Mouse (Mus musculus) embryonic facial prominence, embryonic 11.5 days (tissue): ENCODE results near the gene Nup210l. TPM values are rescaled to one million over a fixed set of nuclear protein-coding genes. Genes with fewer than 3 reads are reported as not detected.

Experiments
- ATAC-seq: fragments of 200-750 bp; cut with Nextera tagmentation; replicated peaks from 2 replicates; pipeline ENCODE4 v1.8.0; 2017; ENCODE audit warnings: low read depth; ENCODE audit not compliant: insufficient number of reproducible peaks, low FRiP score, low TSS enrichment
- DNase-seq: peaks from one replicate; pipeline ENCODE4 v3.0.0-alpha.2; 2015; ENCODE audit warnings: low spot score
- H3K27ac ChIP-seq: fragments of 300-500 bp; sonication (generic); replicated peaks from 2 replicates; pipeline ENCODE4 v1.5.1; 2014; ENCODE audit warnings: mild to moderate bottlenecking, low read depth, low read length, control low read depth
- H3K27me3 ChIP-seq: fragments of 300-500 bp; sonication (generic); 2 replicates; pipeline ENCODE4 v1.6.1; 2014; ENCODE audit warnings: mild to moderate bottlenecking, low read length, moderate library complexity, mixed read lengths; ENCODE audit not compliant: control insufficient read depth, insufficient read depth
- H3K36me3 ChIP-seq: fragments of 300-500 bp; sonication (generic); replicated peaks from 2 replicates; pipeline ENCODE4 v1.6.1; 2014; ENCODE audit warnings: low read depth, mild to moderate bottlenecking, low read length, moderate library complexity, mixed read lengths; ENCODE audit not compliant: control insufficient read depth, insufficient read depth
- H3K4me1 ChIP-seq: fragments of 300-500 bp; sonication (generic); 2 replicates; pipeline ENCODE4 v1.6.1; 2014; ENCODE audit warnings: low read length, mixed read lengths; ENCODE audit not compliant: control insufficient read depth, insufficient read depth
- H3K4me2 ChIP-seq: fragments of 300-500 bp; sonication (generic); 2 replicates; pipeline ENCODE4 v1.6.1; 2014; ENCODE audit warnings: low read depth, mild to moderate bottlenecking, control low read depth, low read length, moderate library complexity
- H3K4me3 ChIP-seq: fragments of 300-500 bp; sonication (generic); 2 replicates; pipeline ENCODE4 v1.5.1; 2014; ENCODE audit warnings: low read depth, low read length, control low read depth
- H3K9ac ChIP-seq: fragments of 300-500 bp; sonication (generic); replicated peaks from 2 replicates; pipeline ENCODE4 v1.6.1; 2014; ENCODE audit warnings: mild to moderate bottlenecking, control low read depth, low read length
- H3K9me3 ChIP-seq: fragments of 300-500 bp; sonication (generic); replicated peaks from 2 replicates; pipeline ENCODE4 v1.6.1; 2016; ENCODE audit warnings: mild to moderate bottlenecking, low read length, inconsistent platforms, mixed read lengths; ENCODE audit not compliant: control insufficient read depth
- WGBS: fragments of 180-500 bp; shearing (Covaris S2); extraction: QIAGEN DNeasy Blood & Tissue Kit; methylation state at CpG from one replicate; pipeline ENCODE4 v1.1.7; 2014; 5-methylcytosine and 5-hydroxymethylcytosine counted together
- microRNA counts: library from miRNA; unstranded; fragments of <30 nt; microRNA quantifications from one replicate; lab custom pipeline; 2016
- microRNA-seq: library from miRNA; unstranded; fragments of <30 nt; microRNA quantifications from one replicate; pipeline ENCODE4, GENCODE M21; 2016; ENCODE audit warnings: borderline number of aligned reads
- polyA plus RNA-seq: library from polyadenylated mRNA; unstranded; fragments of >200 nt; fragmentation: Nextera tagmentation; extraction: Ambion mirVana; gene quantifications from 2 replicates; pipeline ENCODE4 v1.2.1, GENCODE M21; 2014

Nup210l gene
- polyA plus RNA-seq, 1 experiment from 2014 or later: 0.45 TPM

DNA sequence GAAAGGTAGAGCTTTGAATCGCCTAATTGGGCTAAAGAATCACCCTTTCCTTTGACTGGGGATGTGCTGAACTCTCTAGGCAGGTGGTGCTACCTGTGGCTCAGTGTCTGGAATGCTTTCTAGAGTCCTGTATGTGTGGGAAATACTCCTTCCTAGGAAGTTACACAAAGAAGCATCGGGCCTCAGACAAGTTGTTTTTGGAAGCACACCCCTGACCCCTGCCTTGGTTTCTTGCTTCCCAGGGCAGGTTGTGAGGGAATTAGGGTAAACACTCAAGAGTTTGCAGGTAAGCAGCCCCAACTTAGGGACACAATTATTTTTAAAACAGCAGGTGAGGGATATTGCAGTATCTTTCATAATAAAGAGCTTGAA lies 151.2 kb downstream of the Nup210l start:
- H3K4me2 ChIP-seq: peak overlapping the region; percentile 84
- H3K36me3 ChIP-seq: 0 out of 2 replicates have a peak, but pooled peaks cover 2% of the 10 kb centered on the region
- no peaks in the 10 kb centered on the region for H3K9me3 ChIP-seq
- H3K4me3 ChIP-seq: peak overlapping the region; percentile 78
- no peak overlapping the region for H3K27ac ChIP-seq
- WGBS: 17% methylated on average over 2 of the region's 2 CpGs
- peak overlapping the region; percentile 84 for H3K9ac ChIP-seq
- no peak for DNase-seq
- peaks cover 5% of the 10 kb centered on the region; the same call in 1 of the 2 replicates for H3K4me1 ChIP-seq
- no peaks in the 10 kb centered on the region for H3K27me3 ChIP-seq
- ATAC-seq: no peak

DNA sequence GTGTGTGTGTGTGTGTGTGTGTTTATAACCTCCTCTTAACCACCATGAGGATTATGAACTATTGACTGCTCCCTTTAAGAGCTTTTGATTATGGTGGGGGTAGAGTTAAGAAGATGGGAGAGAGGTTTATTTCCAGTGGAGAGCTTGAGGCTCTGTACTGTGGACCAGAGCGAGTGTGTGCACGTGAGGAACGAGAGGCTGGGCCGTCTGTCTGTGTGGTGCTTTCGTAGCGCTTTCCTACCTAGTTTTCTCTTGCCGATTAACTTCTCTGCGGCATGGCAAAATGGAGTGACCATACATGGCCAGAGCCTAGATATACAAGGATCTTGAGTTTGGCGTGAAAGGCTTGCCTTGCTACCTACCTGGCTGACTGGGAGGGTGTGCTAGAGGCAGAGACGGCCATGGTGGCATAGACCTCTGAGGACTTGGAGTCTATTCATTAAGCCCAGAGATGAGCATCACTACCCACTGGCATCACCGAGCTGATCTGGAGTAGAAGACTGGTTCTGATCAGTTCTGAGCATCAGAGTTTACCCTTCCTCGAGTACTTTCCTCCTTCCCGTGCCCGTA lies 151.9 kb downstream of the Nup210l start:
- ATAC-seq: no peak
- Histone ChIP-seq H3K36me3 (peaks cover 4% of the 10 kb centered on the region; the same call in 1 of the 2 replicates), H3K4me2 (no peak overlapping the region), H3K4me1 (peaks cover 5% of the 10 kb centered on the region; the same call in 1 of the 2 replicates), H3K9ac (no peak overlapping the region), H3K4me3 (no peak overlapping the region), H3K27me3 (no peaks in the 10 kb centered on the region), H3K27ac (no peak overlapping the region), H3K9me3 (no peaks in the 10 kb centered on the region)
- no peak for DNase-seq
- WGBS: 92% methylated on average over 14 of the region's 14 CpGs

DNA sequence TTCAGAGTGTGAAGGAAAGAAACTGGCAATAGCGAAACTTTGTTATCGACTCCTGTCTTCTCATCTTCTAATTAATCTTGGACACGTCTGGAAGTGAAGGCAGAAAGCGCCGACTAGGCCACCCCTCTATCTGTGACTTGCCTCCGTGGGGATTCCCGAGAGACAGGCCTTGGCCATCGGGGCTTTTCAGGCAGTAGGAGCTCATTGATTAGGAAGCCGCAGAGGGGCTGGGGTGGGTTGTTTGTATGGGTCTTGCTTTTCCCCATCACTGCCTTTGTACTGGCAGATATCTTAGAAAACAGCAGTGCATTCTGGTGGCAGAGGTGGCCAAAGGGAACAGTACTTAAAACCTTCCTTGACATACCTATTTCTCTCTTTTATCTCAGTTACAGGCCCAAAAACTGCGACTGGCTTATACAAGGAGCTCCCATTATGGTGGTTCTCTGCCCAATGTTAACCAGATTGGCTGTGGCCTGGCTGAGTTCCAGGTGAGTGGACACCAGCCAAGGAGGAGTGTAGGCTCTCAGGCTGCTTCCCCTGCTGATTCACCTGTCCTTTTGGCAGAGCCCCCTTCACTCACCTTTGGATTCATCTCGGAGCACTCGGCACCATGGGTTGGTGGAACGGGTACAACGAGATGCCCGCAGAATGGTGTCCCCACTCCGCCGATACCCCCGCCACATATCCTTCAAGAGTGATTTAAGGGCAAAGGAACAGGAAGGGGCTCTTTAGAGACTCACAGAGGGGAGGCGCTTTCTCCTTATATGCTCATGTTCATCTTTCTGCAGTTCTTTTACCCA lies 153.0 kb downstream of the Nup210l start:
- H3K4me1 ChIP-seq: peaks cover 5% of the 10 kb centered on the region; the same call in 1 of the 2 replicates
- WGBS: 94% methylated on average over 19 of the region's 19 CpGs
- no peaks in the 10 kb centered on the region for H3K27me3 ChIP-seq
- peaks cover 4% of the 10 kb centered on the region; the same call in 1 of the 2 replicates for H3K36me3 ChIP-seq
- ATAC-seq (no peak), DNase-seq (no peak)
- H3K4me3 ChIP-seq: no peak overlapping the region
- no peak overlapping the region for H3K27ac ChIP-seq
- H3K9ac ChIP-seq: no peak overlapping the region
- H3K4me2 ChIP-seq: no peak overlapping the region
- no peaks in the 10 kb centered on the region for H3K9me3 ChIP-seq

GRCm38 (mm10) chr3:90258521-90258920 lies 154.6 kb downstream of the Nup210l start:
- no peaks in the 10 kb centered on the region for H3K9me3 ChIP-seq
- H3K9ac ChIP-seq: no peak overlapping the region
- H3K4me1 ChIP-seq: peaks cover 5% of the 10 kb centered on the region; the same call in 1 of the 2 replicates
- H3K27me3 ChIP-seq: no peaks in the 10 kb centered on the region
- no peak overlapping the region for H3K27ac ChIP-seq
- H3K4me2 ChIP-seq: no peak overlapping the region
- DNase-seq (no peak), ATAC-seq (no peak)
- no peak overlapping the region for H3K4me3 ChIP-seq
- WGBS: 92% methylated on average over 4 of the region's 4 CpGs
- H3K36me3 ChIP-seq: peaks cover 8% of the 10 kb centered on the region; the same call in 1 of the 2 replicates

MicroRNAs encoded within 50 kb of the gene (microRNA counts, 519-probe panel; counts per million panel counts)
- microRNA mmu-miR-190b (lab: Ali Mortazavi, UCI): 3,973 counts per million, percentile 60 among the panel's probes with 10 or more counts

Small RNA genes within 50 kb of the gene (microRNA-seq; reads per million reads assigned to microRNA genes)
- 26.8 reads per million, percentile 24 among the genes with 10 or more reads in this experiment for gene Mir190b

Other genes starting within 250 kb of the Nup210l start
- 0.15 and 0.21 TPM in 2 replicates for gene Il6ra, start 190.9 kb upstream of the Nup210l start, polyA plus RNA-seq
- 10.6 and 10.7 TPM in 2 replicates for gene Atp8b2, start 140.6 kb upstream of the Nup210l start, polyA plus RNA-seq
- gene Hax1, start 105.4 kb upstream of the Nup210l start, polyA plus RNA-seq: 201 and 207 TPM in 2 replicates
- 171 and 176 TPM in 2 replicates for gene 4933434E20Rik, start 52.5 kb upstream of the Nup210l start, polyA plus RNA-seq
- gene Ubap2l, start 51.5 kb upstream of the Nup210l start, polyA plus RNA-seq: 221 and 227 TPM in 2 replicates
- 551 and 574 TPM in 2 replicates for gene Tpm3, start 31.5 kb upstream of the Nup210l start, polyA plus RNA-seq
- 1,115 and 1,319 TPM in 2 replicates for gene Rps27, start 109.5 kb downstream of the Nup210l start, polyA plus RNA-seq
- 13.2 and 14.7 TPM in 2 replicates for gene Rab13, start 109.6 kb downstream of the Nup210l start, polyA plus RNA-seq
- gene Jtb, start 127.5 kb downstream of the Nup210l start, polyA plus RNA-seq: 94.4 and 103 TPM in 2 replicates
- 7.7 and 9.9 TPM in 2 replicates for gene Creb3l4, start 139.4 kb downstream of the Nup210l start, polyA plus RNA-seq
- gene Slc39a1, start 144.0 kb downstream of the Nup210l start, polyA plus RNA-seq: 48.7 and 49.1 TPM in 2 replicates
- gene Crtc2, start 150.0 kb downstream of the Nup210l start, polyA plus RNA-seq: 10.8 and 12.5 TPM in 2 replicates
- gene Dennd4b, start 161.1 kb downstream of the Nup210l start, polyA plus RNA-seq: 2.6 and 2.9 TPM in 2 replicates
- gene Gatad2b, start 189.0 kb downstream of the Nup210l start, polyA plus RNA-seq: 12.6 TPM in 2 replicates